Mouse (Mus musculus) neutrophil, adult 5-6 weeks (primary cell): ENCODE measurements around the gene Mpp6. TPM values are rescaled to one million over a fixed set of nuclear protein-coding genes. Genes with fewer than 3 reads are reported as not detected.
A peak's percentile ranks its signal among the peaks of the same experiment; 100 is the strongest.

Experiments
- ATAC-seq: fragments of 151-379, 151-347 bp; 2 replicates; pipeline ENCODE4 v1.8.0; 2017; ENCODE audit warnings: mild to moderate bottlenecking, moderate TSS enrichment; ENCODE audit not compliant: insufficient number of reproducible peaks, poor library complexity, low FRiP score, severe bottlenecking; ENCODE audit errors: extremely low read depth
- total RNA-seq: library from RNA; stranded (forward); fragments of 200-1000 nt; gene quantifications from 2 replicates; pipeline ENCODE4 v1.2.3, GENCODE M21; 2017

Gene Mpp6
- total RNA-seq, 1 experiment from 2014 or later: 31.9 TPM

DNA sequence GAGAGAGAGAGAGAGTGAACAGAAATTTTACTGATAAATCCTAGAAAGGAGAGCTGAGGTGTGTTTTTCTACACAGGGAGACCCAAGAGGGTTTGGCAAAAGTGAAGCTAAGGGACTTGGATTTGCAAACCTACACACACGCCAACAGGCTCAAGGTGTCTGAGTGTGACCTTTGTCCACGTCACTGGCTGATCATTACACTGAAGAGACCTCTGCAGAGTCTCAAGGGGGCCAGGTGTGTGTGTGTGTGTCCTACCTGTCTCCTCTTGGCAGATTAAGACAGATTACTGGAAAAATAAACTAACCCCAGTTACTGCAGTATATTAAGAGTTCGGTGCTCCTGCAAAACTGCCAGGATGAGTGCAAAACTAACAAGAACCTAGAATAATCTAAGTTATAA is 27.6 kb downstream of the Mpp6 start:
- ATAC-seq: no peak

DNA sequence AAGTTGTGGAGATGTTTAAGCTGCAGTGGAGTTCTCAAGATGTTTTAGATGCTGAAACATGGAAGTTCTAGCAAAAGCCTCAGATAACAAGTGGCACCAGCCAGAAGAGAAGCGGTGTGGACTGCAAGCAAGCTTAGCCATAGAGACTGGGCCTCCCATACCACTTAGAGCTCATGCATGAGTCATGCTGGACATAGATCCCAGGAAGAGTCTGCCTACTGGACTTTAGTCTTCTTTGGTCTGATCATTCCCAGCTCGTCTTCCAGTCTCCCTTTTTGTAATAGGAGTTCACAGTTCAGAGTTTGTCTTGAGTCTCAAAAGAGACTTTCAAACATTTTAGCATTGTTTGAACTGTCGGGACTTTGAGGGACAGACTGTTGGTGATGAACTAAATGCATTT is 29.5 kb downstream of the Mpp6 start:
- no peak for ATAC-seq

DNA sequence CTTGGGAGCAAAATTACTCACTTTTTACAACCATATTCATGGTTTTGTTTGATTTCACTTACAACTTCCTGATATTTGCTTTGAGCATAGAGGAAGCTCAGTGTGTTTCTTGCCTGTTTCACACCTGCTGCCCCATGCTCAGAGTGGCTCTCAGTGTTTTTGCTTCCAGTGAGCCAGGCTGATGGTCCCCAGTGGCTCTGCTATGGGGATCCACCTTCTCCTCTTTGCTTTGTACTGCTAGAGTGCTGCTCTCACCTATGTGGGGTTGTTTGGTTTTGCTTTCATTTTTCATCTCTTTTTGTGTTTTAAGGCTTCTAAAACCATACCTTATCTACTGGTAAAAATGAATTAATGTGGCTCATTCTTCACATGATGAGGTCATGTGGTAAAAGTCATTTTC is 36.1 kb downstream of the Mpp6 start:
- ATAC-seq: peak; percentile 44; the same call in 1 of the 2 replicates

DNA sequence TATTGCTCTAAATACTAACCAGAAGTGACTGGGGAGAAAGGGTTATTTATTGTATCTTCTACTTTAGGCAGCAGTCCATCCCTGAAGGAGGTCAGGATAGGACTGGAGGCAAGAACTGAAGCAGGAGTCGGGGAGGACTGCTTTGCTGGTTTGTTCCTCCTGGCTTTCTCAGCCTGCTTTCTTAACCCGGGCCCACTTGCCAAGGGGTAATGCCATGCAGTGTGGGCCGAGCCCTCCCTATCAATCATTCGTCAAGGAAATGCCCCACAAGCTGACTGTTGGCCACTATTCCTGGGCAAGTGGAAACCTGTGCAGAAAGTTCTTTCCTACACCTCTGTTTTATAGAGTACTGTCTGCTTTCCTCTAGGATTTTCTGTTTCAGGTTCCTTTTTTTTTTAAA is 39.3 kb downstream of the Mpp6 start:
- no peak for ATAC-seq

DNA sequence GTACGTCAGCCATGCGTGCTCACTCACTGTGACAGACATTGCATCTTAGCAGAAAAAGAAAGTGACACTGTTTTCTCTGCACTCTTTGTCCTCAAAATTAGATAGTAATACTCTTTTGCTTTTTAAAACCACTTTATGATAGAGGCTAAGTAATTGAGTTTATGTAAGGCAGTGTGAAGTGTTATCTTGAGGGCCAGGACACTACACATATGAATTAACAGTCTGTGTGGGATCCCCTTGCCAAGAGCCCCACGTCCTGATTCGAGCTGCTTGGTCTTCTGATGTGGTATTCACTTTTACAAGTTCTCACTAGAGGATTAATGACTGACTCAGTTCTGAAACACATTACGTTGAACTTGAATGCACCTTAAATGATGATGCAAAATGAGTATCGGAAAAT is 49.8 kb downstream of the Mpp6 start:
- no peak for ATAC-seq

DNA sequence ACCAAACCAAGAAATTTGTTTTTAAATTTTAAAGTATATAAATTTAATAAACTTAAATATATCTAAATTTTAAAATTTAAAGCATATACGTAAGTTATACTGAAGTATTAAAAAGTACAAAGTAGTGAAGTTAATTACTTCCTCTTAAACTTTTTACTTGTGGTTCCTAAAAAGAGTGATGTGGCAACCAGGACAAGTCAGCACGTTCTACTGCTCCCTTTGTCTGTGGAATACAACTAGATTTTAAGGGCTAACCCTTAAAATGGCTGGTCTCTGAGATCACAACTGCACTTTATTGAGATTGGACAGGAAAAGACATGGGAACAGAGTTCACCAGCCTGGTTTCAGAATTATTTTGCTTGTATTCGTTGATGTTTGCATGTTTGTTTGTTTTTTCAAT is 53.0 kb downstream of the Mpp6 start:
- ATAC-seq: no peak

DNA sequence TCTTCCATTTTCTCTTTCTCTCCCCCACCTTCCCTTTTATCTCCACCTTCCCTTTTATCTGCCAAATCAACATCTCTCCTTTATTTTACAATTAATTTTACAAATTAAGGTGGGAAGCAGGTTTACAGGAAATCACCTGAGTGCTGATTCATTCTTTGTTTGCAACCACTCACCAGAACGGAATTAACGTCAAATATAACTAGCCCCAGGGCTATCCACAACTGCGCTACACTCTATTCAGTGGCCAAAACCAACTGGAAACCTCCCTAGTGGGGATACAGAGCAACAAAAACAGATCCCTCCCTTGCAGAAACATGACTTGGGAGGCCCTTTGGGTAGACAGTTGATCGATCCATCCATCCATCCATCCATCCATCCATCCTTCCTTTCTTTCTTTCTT is 58.8 kb downstream of the Mpp6 start:
- no peak for ATAC-seq

DNA sequence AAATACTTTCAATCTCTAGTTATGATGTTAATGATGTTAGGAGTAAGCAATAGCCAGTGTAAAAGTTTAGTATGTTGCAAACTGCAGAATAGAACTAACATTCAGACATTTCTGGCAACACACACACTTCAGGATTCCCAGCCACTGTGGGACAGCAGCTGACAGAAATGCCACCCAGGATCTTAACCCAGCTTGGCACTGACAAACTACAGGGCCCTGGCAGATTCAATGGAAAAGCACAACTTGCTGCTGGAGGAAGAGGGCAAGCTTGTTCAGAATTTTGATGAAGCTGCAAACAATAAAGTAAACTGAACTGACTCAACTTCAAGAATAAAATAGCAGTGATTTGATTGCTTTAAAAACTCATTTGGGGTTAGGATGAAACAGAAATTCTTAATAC is 59.7 kb downstream of the Mpp6 start:
- ATAC-seq: no peak

DNA sequence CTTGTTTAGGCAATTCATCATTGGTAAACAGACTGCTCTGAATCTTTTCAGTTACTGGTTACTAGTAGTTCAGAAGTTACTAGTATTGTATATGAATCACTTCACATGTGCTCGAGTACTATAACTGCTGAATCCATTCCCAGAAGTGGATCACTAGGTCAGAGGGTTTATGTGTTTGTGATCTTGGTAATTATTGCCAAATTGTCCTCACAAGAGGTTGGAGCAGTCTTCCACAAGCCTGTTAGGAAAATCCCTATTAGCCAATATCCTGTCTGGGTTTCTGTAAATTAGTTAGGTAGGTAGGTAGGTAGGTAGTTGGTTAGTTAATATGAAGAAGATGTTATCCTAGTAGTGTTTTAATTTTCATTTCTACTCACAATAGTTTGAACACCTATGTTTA is 65.7 kb downstream of the Mpp6 start:
- ATAC-seq: no peak

DNA sequence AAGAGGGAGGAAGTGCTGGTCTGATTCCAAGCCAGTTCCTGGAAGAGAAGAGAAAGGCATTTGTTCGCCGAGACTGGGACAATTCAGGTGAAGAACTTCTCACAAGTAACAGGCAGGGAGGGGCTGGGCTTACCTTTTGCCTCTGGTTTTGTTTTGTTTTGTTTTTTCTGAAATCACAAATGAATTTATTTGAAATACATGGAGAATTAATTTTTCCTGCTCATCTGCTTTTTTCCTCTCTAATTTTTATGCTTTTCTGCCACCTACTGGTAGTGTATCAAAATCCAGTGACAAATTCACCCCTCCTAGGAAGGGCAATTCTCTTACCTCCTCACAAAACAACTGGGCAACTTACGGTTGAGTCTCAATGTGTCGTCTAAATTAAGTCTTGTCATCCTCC is 70.1 kb downstream of the Mpp6 start:
- no peak for ATAC-seq

DNA sequence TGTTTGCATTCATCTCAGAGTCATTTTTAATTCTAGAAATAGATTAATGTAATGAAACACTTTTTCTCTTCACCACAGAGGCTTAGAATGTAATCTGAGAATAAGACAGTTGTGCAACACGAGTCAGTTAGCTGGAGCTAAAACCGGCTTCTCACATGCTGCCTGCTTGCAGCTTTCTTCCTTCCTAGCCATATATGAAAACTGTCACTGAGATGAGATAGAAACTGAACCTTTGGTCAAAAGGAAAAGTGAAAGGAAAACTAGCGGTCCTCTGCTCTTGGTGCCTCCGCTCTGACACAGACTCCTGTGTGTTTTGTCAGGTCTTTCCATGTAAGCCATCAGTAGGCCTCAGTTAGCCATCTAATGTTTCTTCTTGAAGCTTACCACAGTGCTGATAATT is 77.9 kb downstream of the Mpp6 start:
- peak; percentile 44; the same call in 1 of the 2 replicates for ATAC-seq

DNA sequence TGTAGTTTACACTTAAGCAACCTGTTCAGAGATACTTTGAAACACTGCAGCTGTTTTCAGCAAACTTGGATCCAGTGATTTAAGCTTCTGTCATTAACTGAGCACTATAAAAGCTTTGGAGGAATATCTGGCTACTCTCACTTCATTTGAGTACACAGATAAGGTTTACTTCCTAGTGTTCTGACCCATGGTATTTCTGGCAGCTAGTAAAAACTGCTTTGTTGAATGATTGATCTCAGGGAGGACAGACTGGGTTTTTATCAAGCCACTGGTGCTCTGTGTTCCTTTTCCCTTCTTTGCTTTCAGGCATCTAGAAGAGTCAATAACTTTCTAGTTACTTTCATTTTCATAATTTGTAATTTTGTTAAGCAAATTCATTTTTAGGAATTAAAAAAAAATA is 79.3 kb downstream of the Mpp6 start:
- no peak for ATAC-seq

DNA sequence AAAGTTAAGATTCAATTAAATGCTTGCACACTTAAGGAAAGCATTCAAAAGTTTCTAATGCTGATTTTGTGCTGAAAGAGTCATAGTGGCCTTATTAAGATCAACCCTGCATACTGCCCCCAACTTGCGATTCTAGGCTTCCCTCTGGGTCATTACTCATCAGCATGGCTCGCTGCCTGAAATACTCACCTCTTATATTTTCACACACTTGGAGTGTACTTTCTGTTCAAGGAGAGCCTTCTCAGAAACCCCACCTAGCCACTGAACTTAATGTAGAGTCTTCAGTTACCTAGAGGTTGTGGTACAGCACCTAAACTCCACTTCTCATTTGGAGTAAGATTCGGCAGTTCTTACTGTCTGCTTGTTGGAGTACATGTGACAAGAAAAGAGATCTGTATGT is 81.6 kb downstream of the Mpp6 start:
- no peak for ATAC-seq

DNA sequence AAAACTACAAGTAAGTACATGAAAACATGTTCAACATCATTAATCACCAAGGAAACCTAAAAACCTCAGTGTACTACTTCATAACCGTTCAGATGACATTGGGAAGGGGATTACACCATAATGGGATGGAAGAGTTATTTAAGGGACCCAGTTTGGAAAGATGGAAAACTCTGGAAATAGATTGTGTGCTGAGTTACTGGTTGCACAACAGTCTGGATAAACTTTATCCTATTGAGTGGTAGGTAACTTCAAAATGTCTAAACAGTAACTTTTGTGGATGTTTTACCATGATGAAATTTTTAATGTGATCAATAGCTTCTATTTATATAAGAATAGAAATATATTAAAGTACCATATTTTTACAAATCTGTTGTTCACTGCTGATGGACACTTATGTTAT is 82.1 kb downstream of the Mpp6 start:
- ATAC-seq: no peak

DNA sequence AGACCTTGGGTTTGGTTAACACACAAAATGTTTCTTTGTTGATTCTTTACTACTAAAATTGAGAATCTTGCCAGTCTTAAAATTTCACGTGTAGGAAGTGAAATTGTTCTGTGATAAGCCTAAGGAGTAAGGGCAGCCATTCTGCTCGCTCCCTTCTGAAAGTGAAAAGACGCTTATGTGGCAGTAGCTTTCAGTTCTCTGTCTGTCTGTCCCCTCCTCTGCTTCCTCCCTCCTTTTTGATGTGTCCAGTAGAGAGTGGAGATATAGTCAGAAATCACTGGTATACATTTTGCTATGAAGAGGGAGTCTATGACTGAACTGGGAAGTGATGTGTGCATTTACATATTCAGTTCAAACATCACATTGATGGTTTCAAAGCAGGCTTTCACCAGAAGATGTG is 82.8 kb downstream of the Mpp6 start:
- ATAC-seq: no peak

DNA sequence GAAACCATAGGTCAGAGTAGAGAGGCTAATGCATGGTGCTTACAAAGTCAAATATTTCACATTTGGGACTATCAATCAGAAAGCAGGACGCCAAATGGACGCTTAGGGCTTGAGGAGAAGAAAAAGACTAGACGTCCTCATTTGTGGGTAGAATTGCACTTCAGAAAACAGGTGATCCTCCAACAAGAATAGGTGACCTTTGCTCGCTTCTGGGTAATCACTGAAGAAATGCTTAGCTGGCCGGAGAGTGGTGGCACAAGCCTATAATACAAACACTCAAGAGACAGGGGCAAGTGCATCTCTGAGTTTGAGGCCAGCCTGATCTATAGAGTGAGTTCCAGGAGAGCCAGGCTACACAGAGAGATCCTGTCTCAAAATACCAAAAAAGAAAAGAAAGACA is 83.8 kb downstream of the Mpp6 start:
- no peak for ATAC-seq

DNA sequence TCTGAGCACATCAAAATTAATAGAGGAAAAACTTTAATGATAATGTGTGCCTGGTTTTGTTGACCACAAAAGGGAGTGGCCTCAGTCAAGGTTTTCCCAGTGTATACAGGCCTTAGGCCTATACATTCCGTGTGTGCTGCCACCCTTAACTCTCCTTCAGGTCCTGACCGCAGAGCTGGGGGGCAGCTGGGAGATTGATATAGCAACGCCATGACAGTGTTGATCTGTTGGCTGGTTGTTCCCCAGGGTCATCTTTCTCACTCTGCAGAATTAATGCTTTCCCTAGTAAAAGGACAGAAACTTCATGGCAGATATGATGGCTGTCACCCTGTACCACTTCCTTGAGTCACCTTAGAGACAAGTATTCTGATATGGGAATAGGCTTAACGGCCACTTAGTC is 94.3 kb downstream of the Mpp6 start:
- no peak for ATAC-seq

DNA sequence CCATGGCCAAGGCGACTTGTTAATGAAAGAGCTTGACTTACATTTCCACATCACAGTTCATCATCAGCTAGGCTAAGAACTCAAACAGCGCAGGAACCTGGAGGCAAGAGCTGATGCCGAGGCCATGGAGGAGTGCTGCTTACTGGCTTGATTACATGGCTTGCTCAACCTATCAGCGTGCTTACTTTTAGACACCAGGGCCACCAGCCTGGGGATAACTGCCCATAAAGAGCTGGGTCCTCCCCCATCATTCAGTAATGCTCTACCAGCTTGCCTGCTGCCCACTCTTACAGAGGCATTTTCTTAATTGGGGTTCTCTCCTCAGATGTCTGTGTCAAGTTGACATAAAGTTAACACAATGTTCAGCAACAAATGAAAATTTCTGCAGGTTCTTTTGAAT is 95.1 kb downstream of the Mpp6 start:
- no peak for ATAC-seq

DNA sequence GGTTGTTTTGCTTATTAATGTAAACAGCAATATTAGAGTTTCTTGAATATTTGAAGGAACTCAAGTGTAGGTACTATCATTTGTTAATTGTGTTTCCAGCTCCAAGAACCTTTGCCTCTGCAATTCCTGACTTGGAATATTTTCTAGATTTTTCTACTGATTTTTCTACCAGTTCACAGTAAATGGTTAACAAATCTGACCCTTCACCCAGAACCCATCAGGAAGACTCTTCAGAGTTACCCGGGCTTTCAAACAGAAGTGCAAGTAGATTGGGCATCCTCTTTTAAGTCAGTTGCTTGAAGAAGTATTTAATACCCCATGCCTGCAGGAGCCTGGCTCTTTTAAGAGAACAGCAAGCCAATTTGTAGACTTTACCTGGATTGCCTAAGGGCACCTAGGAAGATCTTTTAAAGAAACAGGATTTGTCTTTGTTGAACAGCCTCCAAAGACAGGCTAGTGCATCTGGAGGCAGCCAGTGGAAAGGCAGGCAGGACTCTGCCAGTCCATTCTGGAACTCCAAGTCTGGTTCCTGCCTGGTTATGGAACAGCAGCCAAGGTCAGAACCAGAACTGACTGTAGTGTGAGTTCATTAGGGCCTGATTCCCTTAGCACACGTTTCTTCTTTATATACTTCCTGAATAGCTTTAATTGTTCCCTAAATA is 104.8 kb downstream of the Mpp6 start:
- ATAC-seq: no peak

DNA sequence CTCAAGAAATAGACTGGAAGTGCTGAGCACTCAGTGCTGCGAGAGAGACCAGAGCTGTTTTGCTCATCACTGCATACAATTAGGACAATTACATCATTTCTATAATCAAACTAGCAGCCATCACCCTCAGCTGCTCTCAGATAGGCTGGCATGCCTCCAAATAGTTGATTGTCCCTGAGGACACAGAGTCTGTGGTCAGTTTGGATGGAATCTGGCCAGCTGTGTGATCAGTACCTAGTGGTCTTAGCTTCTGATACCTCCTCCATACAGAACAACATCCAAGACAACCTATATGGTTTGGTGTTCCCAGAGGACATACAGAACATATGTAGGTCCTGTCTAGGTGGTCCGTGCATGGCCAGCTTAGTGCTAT is 105.3 kb downstream of the Mpp6 start:
- ATAC-seq: no peak

DNA sequence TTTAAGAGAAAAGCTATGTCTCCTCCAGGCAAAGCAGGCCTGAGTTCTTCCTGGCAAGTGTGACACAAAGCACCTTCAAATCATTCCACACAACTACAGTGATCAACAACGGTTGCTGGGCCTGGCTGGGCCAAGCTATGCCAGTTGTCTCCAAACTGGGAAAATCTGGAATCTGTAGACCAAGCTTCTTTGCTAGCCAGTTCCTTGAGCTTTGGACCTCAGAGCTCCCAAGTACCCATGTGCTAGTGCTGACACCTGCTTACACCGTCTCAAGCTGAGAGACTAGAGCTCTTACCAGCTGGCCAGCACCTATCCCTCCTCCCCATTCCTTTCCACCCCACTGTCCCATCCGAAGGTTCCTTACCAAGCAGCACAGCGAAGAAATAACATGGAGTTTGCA is 105.9 kb downstream of the Mpp6 start:
- no peak for ATAC-seq

DNA sequence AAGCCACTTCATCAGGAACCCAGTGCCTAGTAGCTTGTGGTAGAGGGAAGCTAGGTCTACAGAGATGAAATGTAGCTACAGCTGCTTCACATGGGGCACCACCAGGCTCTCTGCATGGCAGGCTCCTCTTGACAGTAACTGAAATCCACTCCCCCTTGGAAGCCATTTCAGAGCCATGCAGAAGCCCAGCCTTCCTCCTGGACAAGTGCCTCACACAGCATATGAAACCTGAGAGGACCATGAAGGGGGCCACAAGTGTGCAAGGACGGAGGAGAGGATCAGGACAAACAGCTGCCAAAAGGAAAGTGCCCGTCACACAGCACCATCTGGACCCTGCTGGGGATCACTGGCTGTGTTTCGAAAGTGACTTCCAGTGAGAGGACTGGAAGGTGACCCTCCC is 108.6 kb downstream of the Mpp6 start:
- no peak for ATAC-seq
